1 mouse cellular context compared by ENCODE assay signal in genomic region chr11:95006038-95006437, GRCm38 (mm10).
TF ChIP-seq lines count a peak whose summit lies in the region.

No protein-coding gene starts in this region.

TF ChIP-seq in CH12.LX, 34 proteins besides CTCF, POLR2A, EP300 and RAD21:
- no peak for TF ChIP-seq JUND (conservative IDR thresholded peaks at IDR 0.05; ENCODE audit: low read depth, low read length)
- TF ChIP-seq CHD2 (IDR thresholded peaks at IDR 0.05; ENCODE audit: low read length): no peak
- no peak for TF ChIP-seq MAZ (IDR thresholded peaks at IDR 0.05; ENCODE audit: low read depth, low read length)
- TF ChIP-seq NRF1 (IDR thresholded peaks at IDR 0.05; ENCODE audit: low read depth, low read length): no peak
- TF ChIP-seq BHLHE40 (IDR thresholded peaks at IDR 0.05; ENCODE audit: low read depth, low read length): no peak
- no peak for TF ChIP-seq ZKSCAN1 (IDR thresholded peaks at IDR 0.05; ENCODE audit: borderline replicate concordance, low read depth, low read length)
- no peak for TF ChIP-seq CHD1 (IDR thresholded peaks at IDR 0.05; ENCODE audit: low read depth, low read length)
- no peak for TF ChIP-seq IRF4 (IDR thresholded peaks at IDR 0.05; ENCODE audit: low read depth, low read length)
- no peak for TF ChIP-seq MAFK (IDR thresholded peaks at IDR 0.05; ENCODE audit: insufficient replicate concordance, low read length)
- no peak for TF ChIP-seq MYC (IDR thresholded peaks at IDR 0.05; ENCODE audit: low read depth, low read length)
- no peak for TF ChIP-seq RCOR1 (conservative IDR thresholded peaks at IDR 0.05; ENCODE audit: low read depth, low read length)
- TF ChIP-seq USF2 (conservative IDR thresholded peaks at IDR 0.05; ENCODE audit: low read depth, low read length): no peak
- TF ChIP-seq HCFC1 (IDR thresholded peaks at IDR 0.05; ENCODE audit: low read depth, low read length): no peak
- TF ChIP-seq MEF2A (IDR thresholded peaks at IDR 0.05; ENCODE audit: borderline replicate concordance, low read depth, low read length): no peak
- no peak for TF ChIP-seq ETS1 (conservative IDR thresholded peaks at IDR 0.05; ENCODE audit: low read depth, low read length)
